Mouse (Mus musculus) retina, postnatal 7 days (tissue): ENCODE results near the gene Vps53.
A peak's percentile ranks its signal among the peaks of the same experiment; 100 is the strongest.

ENCODE experiments used
- DNase-seq: peaks from one replicate; pipeline ENCODE4 v3.0.0-alpha.2; 2012; ENCODE audit warnings: low read depth, low spot score

Vps53 gene

GRCm38 (mm10) chr11:76106551-76107496 is 72.6 kb downstream of the Vps53 start:
- no peak for DNase-seq

GRCm38 (mm10) chr11:76101154-76101553 is 78.3 kb downstream of the Vps53 start:
- no peak for DNase-seq

GRCm38 (mm10) chr11:76099193-76099975 is 80.1 kb downstream of the Vps53 start:
- DNase-seq, result no peak

- DNase-seq, result no peak
Observed at GRCm38 (mm10) chr11:76093610-76094009, 85.8 kb downstream of the Vps53 start.

GRCm38 (mm10) chr11:76089776-76090175 is 89.7 kb downstream of the Vps53 start:
- DNase-seq, result no peak

- DNase-seq, result no peak
Observed at GRCm38 (mm10) chr11:76088506-76088905, 90.9 kb downstream of the Vps53 start.

- peak; percentile 21 for DNase-seq
Observed at GRCm38 (mm10) chr11:76085898-76086591, 93.4 kb downstream of the Vps53 start.

GRCm38 (mm10) chr11:76084943-76085342 is 94.5 kb downstream of the Vps53 start:
- DNase-seq, result no peak

- no peak for DNase-seq
Observed at GRCm38 (mm10) chr11:76083941-76084367, 95.5 kb downstream of the Vps53 start.

GRCm38 (mm10) chr11:76081048-76081640 is 98.3 kb downstream of the Vps53 start:
- DNase-seq, result no peak

- DNase-seq, result no peak
Observed at GRCm38 (mm10) chr11:76080293-76080692, 99.2 kb downstream of the Vps53 start.

- DNase-seq, result no peak
Observed at GRCm38 (mm10) chr11:76077341-76077740, 102.1 kb downstream of the Vps53 start.

GRCm38 (mm10) chr11:76074296-76075093 is 105.0 kb downstream of the Vps53 start:
- DNase-seq, result no peak

- DNase-seq, result no peak
Observed at GRCm38 (mm10) chr11:76069816-76070215, 109.6 kb downstream of the Vps53 start.

GRCm38 (mm10) chr11:76066563-76067156 is 112.8 kb downstream of the Vps53 start:
- no peak for DNase-seq

- no peak for DNase-seq
Observed at GRCm38 (mm10) chr11:76065521-76066095, 113.8 kb downstream of the Vps53 start.

GRCm38 (mm10) chr11:76064411-76064810 is 115.0 kb downstream of the Vps53 start:
- no peak for DNase-seq

GRCm38 (mm10) chr11:76060906-76061305 is 118.5 kb downstream of the Vps53 start:
- DNase-seq, result no peak

- no peak for DNase-seq
Observed at GRCm38 (mm10) chr11:76059971-76060370, 119.5 kb downstream of the Vps53 start.

- DNase-seq, result no peak
Observed at GRCm38 (mm10) chr11:76056487-76056886, 123.0 kb downstream of the Vps53 start.
